Mouse (Mus musculus) NIH3T3 (cell line): ENCODE results near the gene Gm9817.

Experiments
- DNase-seq: peaks from one replicate; pipeline ENCODE4 v3.0.0-alpha.2; 2012; ENCODE audit warnings: low read depth

Gm9817 gene

GRCm38 (mm10) chr13:45089846-45090245 is 11.4 kb downstream of the Gm9817 start:
- DNase-seq, result no peak

- no peak for DNase-seq
Measured at GRCm38 (mm10) chr13:45092816-45093215, 14.3 kb downstream of the Gm9817 start.

- no peak for DNase-seq
Measured at GRCm38 (mm10) chr13:45095028-45095427, 16.5 kb downstream of the Gm9817 start.

GRCm38 (mm10) chr13:45099582-45100229 is 21.2 kb downstream of the Gm9817 start:
- no peak for DNase-seq

GRCm38 (mm10) chr13:45106480-45106879 is 28.0 kb downstream of the Gm9817 start:
- no peak for DNase-seq

- DNase-seq, result no peak
Measured at GRCm38 (mm10) chr13:45108851-45109390, 30.4 kb downstream of the Gm9817 start.

- DNase-seq, result no peak
Measured at GRCm38 (mm10) chr13:45118375-45118774, 39.9 kb downstream of the Gm9817 start.

- DNase-seq, result no peak
Measured at GRCm38 (mm10) chr13:45118822-45119221, 40.3 kb downstream of the Gm9817 start.
